Mouse (Mus musculus) frontal cortex, postnatal 10 days (tissue): ENCODE measurements around the gene Hsd11b2.
"Not testable (repeated sequence)": the region's sequence is repeated elsewhere in the genome, so short reads cannot be mapped to it uniquely, and the experiment has no call there.

Source experiments
- DNase-seq, 2 experiments: peaks; one replicate each; pipeline ENCODE4 v3.0.0; 2022; ENCODE audit warnings: low spot score in 2 of 2, mixed read lengths in 1 of 2

The Hsd11b2 gene

GRCm38 (mm10) chr8:105562863-105563262 lies 44.3 kb downstream of the Hsd11b2 start:
- no peak for DNase-seq

DNA sequence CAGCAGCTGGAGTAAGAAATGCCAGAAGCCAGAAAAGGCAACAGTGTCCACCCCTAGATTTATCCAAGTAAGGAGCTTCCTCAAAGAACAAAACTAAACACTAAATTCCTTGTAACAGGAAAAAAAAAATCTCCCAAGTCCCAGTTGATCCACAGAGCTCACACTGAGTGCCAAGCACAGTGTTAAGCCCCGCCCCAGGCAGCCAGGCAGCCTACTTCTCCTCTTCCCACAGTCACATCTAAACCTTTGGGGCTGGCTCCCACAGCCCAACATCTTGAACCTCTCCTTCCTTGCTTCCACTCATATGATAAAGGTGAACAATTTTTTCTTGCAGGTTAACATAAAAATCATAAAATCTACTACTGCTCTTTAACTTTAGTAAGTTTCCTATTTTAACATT lies 45.3 kb downstream of the Hsd11b2 start:
- DNase-seq: no peak

DNA sequence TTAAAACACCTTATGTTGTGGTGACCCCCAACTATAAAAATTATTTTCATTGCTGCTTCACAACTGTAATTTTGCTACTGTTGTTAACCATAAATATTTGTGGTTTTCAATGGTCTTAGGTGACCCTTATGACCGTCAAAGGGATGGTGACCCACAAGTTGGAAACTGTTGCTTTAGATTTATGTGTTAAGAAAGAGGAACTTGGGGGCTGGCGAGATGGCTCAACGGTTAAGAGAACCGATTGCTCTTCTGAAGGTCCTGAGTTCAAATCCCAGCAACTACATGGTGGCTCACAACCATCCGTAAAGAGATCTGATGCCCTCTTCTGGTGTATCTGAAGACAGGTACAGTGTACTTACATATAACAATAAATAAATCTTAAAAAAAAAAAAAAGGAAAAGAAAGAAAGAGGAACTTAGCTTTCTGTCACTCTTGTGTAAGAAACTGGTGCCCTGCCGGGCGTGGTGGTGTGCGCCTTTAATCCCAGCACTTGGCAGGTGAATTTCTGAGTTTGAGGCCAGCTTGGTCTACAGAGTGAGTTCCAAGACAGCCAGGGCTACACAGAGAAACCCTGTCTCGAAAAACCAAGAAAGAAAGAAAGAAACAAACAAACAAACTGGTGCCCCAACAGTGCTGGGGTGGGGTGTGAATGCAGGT lies 46.1 kb downstream of the Hsd11b2 start:
- DNase-seq: not testable (repeated sequence)

- no peak for DNase-seq
Measured at GRCm38 (mm10) chr8:105565401-105565881, 46.9 kb downstream of the Hsd11b2 start.

DNA sequence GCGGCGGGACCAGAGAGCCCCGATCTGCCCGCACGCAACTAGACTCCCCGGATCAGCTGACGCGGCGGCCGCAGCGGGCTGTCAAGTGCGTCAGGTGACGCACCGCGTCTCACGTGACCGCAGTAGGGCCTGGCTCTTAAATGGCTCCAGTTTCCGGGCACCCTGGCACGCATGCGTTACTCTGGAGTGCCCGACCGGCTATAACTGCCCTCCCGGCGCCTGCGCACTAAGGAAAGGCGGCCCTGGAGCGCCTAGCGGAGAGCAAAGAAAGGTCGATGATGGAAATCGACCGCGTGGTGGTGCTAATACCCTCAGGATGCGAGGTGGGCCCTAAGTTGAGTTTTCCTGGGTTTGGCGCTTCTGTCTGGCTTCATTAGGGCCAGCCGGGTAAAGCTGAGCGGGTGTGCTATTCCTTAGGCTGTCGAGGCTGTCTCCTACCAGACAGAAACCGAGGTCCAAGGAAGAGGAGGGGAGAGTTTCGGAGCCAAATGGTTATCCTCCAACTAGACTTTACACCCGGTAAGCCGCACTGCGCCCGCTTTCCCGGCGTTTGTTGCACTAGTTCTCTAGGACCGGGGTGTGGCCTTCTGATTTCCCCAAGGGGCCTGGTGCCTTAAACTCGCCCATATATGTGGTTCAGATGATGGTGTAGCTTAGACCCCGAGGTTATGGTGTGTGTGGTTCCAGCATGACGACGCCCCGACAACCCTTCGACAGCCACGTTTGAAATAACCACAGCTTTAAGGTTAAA lies 47.6 kb downstream of the Hsd11b2 start, which contains the start of gene Atp6v0d1:
Atp6v0d1 (minus strand) TSS at position 96 of the 751 bp plus-strand sequence.
- DNase-seq: peak; percentile 99

GRCm38 (mm10) chr8:105566703-105567595 lies 48.4 kb downstream of the Hsd11b2 start:
- DNase-seq: peak in 1 of 2 experiments; percentile 19

DNA sequence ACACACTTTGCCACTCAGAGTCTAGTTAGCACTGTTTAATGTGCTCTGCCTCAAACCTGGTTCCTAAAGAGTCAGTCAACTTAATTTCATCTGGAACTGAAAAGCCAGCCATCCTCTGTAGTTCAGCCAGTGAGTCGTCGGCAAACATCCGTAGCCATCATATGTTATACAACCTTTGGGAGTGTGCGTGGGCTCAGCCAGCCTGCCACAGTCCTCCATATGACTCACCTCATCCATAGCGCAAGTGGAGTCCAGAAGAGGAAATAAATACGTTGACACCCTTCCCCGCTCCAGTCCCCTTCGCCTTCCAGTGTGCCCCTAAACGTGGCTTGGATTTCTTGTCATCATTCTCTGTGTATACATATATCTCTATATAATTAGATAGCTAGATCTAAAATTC lies 53.3 kb downstream of the Hsd11b2 start:
- DNase-seq: no peak

GRCm38 (mm10) chr8:105573427-105573826 lies 54.9 kb downstream of the Hsd11b2 start:
- DNase-seq: no peak
